Mouse (Mus musculus) ES-E14 (cell line): ENCODE results near the gene Atp2b4.

ENCODE experiments used
- HCFC1 ChIP-seq: IDR thresholded peaks from 2 replicates; pipeline ENCODE4 v1.6.1; 2012; ENCODE audit warnings: low read length, inconsistent platforms, borderline replicate concordance; ENCODE audit not compliant: insufficient read depth
- MAFK ChIP-seq: IDR thresholded peaks from 2 replicates; pipeline ENCODE4 v1.6.1; 2014; ENCODE audit warnings: mild to moderate bottlenecking, low read depth, low read length, inconsistent platforms; ENCODE audit not compliant: insufficient read depth
- ZC3H11A ChIP-seq: IDR thresholded peaks from 2 replicates; pipeline ENCODE4 v1.6.1; 2012; ENCODE audit warnings: low read depth, mild to moderate bottlenecking, inconsistent platforms, low read length, borderline replicate concordance
- ZNF384 ChIP-seq: IDR thresholded peaks from 2 replicates; pipeline ENCODE4 v1.6.1; 2012; ENCODE audit warnings: low read depth, low read length, inconsistent platforms

DNA sequence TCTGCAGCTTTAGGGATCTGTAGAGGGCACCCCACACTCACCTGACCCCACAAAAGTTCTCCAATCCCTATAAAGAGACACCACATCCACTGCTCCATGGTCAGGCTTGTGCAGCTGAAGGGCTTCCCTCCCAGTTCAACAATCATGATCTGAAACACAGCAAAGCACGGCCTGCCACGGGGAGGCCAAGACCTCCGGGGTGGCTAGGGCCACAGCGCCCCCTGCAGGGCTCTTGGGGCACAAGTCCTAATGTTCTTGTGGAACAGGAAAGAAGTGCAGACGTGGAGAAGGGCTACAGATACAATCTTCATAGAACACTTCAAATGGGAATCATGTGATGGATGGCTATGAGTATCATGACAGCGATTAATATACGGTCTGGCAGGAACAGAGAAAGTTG, 84.4 kb downstream of the Atp2b4 start:
- TF ChIP-seq ZC3H11A (peak; percentile 73; the same call in 1 of the 2 replicates), HCFC1 (no peak), MAFK (no peak), ZNF384 (no peak)
